Mouse (Mus musculus) neural tube, embryonic 13.5 days (tissue): Measurements from ENCODE around the gene Lrig2. TPM values are rescaled to one million over a fixed set of nuclear protein-coding genes. Genes with fewer than 3 reads are reported as not detected.

ENCODE experiments used
- ATAC-seq: fragments of 200-750 bp; cut with Nextera tagmentation; 2 replicates; pipeline ENCODE4 v1.8.0; 2017; ENCODE audit warnings: low read depth, mild to moderate bottlenecking, moderate TSS enrichment, moderate library complexity
- H3K27ac ChIP-seq: fragments of 300-500 bp; sonication (generic); replicated peaks from 2 replicates; pipeline ENCODE4 v1.5.1; 2015; ENCODE audit warnings: moderate library complexity, mild to moderate bottlenecking, inconsistent platforms
- H3K27me3 ChIP-seq: fragments of 300-500 bp; sonication (generic); 2 replicates; pipeline ENCODE4 v1.6.1; 2015; ENCODE audit warnings: mild to moderate bottlenecking, inconsistent platforms
- H3K36me3 ChIP-seq: fragments of 300-500 bp; sonication (generic); 2 replicates; pipeline ENCODE4 v1.6.1; 2015; ENCODE audit warnings: mild to moderate bottlenecking, inconsistent platforms
- H3K4me1 ChIP-seq: fragments of 300-500 bp; sonication (generic); replicated peaks from 2 replicates; pipeline ENCODE4 v1.6.1; 2015; ENCODE audit warnings: inconsistent platforms
- H3K4me2 ChIP-seq: fragments of 300-500 bp; sonication (generic); 2 replicates; pipeline ENCODE4 v1.6.1; 2015; ENCODE audit warnings: inconsistent platforms, mild to moderate bottlenecking, moderate library complexity
- H3K4me3 ChIP-seq: fragments of 300-500 bp; sonication (generic); 2 replicates; pipeline ENCODE4 v1.5.1; 2015; ENCODE audit warnings: mild to moderate bottlenecking, inconsistent platforms
- H3K9ac ChIP-seq: fragments of 300-500 bp; sonication (generic); 2 replicates; pipeline ENCODE4 v1.6.1; 2015; ENCODE audit warnings: moderate library complexity, mild to moderate bottlenecking, inconsistent platforms
- H3K9me3 ChIP-seq: fragments of 300-500 bp; sonication (generic); 2 replicates; pipeline ENCODE4 v1.6.1; 2016; ENCODE audit warnings: inconsistent platforms
- WGBS: fragments of 180-500 bp; shearing (Covaris S2); methylation state at CpG from one replicate; pipeline ENCODE4 v1.1.7; 2015; 5-methylcytosine and 5-hydroxymethylcytosine counted together
- polyA plus RNA-seq: library from polyadenylated mRNA; unstranded; fragments of >200 nt; fragmentation: Nextera tagmentation; extraction: Ambion mirVana; gene quantifications from 2 replicates; pipeline ENCODE4 v1.2.1, GENCODE M21; 2015

Gene Lrig2
- polyA plus RNA-seq, 1 experiment from 2014 or later: 29.3 TPM

DNA sequence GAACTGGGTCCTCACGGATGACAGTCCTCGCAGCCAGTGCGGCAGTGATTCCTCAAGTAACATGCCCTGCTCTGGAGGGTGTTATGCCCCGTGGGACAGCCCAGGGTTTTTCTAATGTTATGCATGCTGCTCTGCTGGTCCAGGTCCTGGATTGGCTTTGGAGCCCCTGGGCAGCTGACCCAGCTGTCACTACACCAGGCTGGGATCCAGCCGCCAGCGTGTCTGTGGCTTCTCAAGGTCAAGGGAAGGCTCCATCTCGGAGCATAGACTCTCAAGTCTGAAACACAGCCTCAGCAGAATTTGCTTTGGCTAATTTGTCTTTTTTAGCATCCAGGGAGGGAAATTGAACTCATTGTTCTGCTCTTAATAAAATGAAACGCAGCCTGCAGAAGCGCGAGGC lies 121.6 kb downstream of the Lrig2 start:
- Histone ChIP-seq H3K4me2 (no peak overlapping the region), H3K9ac (peak overlapping the region; percentile 43; the same call in 1 of the 2 replicates), H3K27me3 (no peaks in the 10 kb centered on the region), H3K4me3 (no peak overlapping the region), H3K27ac (peak overlapping the region; percentile 68), H3K4me1 (peaks cover 25% of the 10 kb centered on the region), H3K36me3 (no peaks in the 10 kb centered on the region), H3K9me3 (no peaks in the 10 kb centered on the region)
- WGBS: 46% methylated on average over 10 of the region's 10 CpGs
- peak; percentile 56; the same call in 1 of the 2 replicates for ATAC-seq

DNA sequence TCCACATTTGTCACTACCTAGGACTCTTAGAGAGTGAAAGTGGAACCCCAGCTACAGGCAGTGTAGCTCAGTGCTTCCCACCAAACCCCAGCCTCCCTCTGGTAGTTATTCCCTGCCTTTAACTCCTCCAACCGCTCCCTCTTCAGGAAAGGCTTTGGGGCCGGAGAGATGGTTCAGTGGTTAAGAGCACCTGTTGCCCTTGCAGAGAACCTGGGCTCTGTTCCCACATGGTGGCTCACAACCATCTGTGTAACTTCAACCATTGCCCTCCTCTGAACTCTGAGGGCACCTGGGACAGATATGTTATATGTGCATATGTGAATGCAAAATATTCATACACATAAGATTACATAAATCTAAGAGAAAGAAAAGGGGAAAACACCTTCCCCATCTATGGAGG lies 122.3 kb downstream of the Lrig2 start:
- no peak overlapping the region for H3K4me3 ChIP-seq
- H3K36me3 ChIP-seq: no peaks in the 10 kb centered on the region
- ATAC-seq: no peak
- H3K4me2 ChIP-seq: no peak overlapping the region
- no peaks in the 10 kb centered on the region for H3K27me3 ChIP-seq
- H3K9me3 ChIP-seq: no peaks in the 10 kb centered on the region
- H3K9ac ChIP-seq: no peak overlapping the region
- H3K4me1 ChIP-seq: peaks cover 25% of the 10 kb centered on the region
- 87% methylated on average over 2 of the region's 2 CpGs for WGBS
- peak overlapping the region; percentile 68; the same call in 1 of the 2 replicates for H3K27ac ChIP-seq

DNA sequence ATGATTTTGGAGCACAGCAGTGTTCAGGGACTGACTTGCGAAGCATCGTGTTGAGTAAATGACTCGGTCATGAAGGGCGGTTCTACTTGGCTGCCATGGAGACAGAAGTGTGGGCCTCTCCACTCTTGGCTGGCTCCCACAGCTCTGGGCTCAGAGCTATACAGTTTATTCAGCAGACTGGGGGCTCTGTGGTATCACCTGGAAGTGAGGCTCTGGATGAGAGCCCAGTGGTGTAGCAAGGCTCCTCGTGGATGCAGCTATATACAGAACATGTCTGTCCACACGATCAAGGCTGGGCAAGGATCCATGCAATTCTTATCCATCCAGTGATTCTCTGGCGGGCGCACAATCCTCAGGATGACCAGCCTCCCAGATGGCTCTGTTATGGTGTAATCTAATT lies 126.1 kb downstream of the Lrig2 start:
- no peak overlapping the region for H3K27ac ChIP-seq
- no peak overlapping the region for H3K4me2 ChIP-seq
- no peak for ATAC-seq
- H3K36me3 ChIP-seq: no peaks in the 10 kb centered on the region
- no peak overlapping the region for H3K4me3 ChIP-seq
- H3K9ac ChIP-seq: no peak overlapping the region
- H3K9me3 ChIP-seq: no peaks in the 10 kb centered on the region
- no peaks in the 10 kb centered on the region for H3K27me3 ChIP-seq
- 80% methylated on average over 8 of the region's 8 CpGs for WGBS
- peaks cover 27% of the 10 kb centered on the region for H3K4me1 ChIP-seq

DNA sequence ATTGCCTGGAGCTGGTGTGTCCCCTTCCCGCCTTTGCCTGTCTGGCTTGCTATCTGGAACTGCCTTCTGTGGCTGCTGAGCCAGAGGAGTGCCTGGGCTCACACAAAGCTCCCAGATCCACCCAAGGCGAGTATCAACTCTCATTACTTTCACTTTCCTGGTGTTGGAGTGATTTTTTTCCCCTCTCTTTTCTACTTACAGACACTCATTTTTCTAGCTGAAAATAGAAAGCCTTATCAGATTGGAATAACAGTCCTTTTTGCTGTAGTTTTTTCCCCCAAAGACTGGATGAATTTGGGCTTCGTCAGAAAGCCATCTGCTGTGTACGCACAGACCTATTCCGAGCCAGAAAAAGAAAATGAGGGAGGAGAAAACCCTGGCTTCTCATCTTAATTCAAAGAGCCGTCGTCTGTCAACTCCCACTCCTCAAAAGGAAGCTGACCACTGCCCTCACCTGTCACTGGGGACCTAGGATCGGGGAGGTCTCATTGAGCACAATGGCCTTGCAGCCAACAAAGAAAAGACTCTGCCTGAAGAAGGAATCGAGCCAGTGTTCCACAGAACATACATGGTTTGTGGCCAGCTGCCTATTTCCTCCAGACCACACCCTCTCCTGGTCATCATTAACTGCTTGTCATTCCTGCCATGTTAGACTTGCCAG lies 127.9 kb downstream of the Lrig2 start:
- ATAC-seq: no peak
- no peak overlapping the region for H3K27ac ChIP-seq
- H3K4me3 ChIP-seq: no peak overlapping the region
- no peak overlapping the region for H3K9ac ChIP-seq
- WGBS: 65% methylated on average over 9 of the region's 9 CpGs
- no peaks in the 10 kb centered on the region for H3K27me3 ChIP-seq
- no peak overlapping the region for H3K4me2 ChIP-seq
- H3K9me3 ChIP-seq: no peaks in the 10 kb centered on the region
- H3K4me1 ChIP-seq: peaks cover 11% of the 10 kb centered on the region
- no peaks in the 10 kb centered on the region for H3K36me3 ChIP-seq

DNA sequence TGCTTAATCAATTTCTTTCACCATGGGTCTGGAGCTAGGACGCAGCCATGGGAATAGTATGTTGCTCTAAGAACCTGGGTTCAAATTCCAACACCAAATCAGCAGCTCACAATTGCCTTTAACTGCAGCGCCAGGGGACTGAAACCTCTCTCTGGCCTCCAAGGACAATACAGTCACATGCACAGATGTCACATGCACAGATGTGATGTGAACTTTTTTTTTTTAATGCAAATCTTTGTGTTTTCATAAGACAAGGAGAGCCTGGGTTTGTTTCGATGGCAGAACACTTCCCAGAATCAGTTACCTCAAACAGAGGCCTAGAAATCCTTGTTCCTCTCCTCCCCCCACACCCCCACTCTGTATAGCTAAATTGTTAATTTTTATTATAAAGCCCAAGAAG lies 133.5 kb downstream of the Lrig2 start:
- Histone ChIP-seq H3K4me3 (no peak overlapping the region), H3K27ac (no peak overlapping the region), H3K9me3 (no peaks in the 10 kb centered on the region), H3K36me3 (no peaks in the 10 kb centered on the region), H3K4me1 (no peaks in the 10 kb centered on the region), H3K9ac (no peak overlapping the region), H3K27me3 (no peaks in the 10 kb centered on the region), H3K4me2 (no peak overlapping the region)
- ATAC-seq: no peak
- WGBS: 75% methylated on average over 3 of the region's 3 CpGs

DNA sequence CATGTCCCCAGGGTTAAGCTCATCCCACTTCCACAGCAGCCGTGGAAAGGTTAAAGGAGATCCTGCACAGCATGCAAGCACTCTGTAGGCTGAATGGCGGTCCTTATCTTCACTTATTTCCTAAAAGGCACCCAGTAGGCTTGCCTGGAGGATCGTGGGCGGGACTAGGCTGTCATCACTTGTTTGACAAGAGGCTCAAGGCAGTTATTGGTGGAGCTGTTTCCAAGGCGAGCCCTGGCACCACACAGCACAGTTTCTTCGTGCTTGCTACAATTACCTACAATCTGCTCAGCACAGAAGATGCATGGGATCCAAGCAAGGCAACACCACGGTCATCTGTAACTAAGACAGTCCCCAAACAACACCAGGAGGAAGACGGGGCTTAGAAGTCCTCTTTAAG lies 137.8 kb downstream of the Lrig2 start:
- Histone ChIP-seq H3K9ac (no peak overlapping the region), H3K36me3 (no peaks in the 10 kb centered on the region), H3K4me1 (no peaks in the 10 kb centered on the region), H3K27ac (no peak overlapping the region), H3K9me3 (no peaks in the 10 kb centered on the region), H3K27me3 (no peaks in the 10 kb centered on the region), H3K4me3 (no peak overlapping the region), H3K4me2 (no peak overlapping the region)
- 80% methylated on average over 8 of the region's 8 CpGs for WGBS
- ATAC-seq: no peak

DNA sequence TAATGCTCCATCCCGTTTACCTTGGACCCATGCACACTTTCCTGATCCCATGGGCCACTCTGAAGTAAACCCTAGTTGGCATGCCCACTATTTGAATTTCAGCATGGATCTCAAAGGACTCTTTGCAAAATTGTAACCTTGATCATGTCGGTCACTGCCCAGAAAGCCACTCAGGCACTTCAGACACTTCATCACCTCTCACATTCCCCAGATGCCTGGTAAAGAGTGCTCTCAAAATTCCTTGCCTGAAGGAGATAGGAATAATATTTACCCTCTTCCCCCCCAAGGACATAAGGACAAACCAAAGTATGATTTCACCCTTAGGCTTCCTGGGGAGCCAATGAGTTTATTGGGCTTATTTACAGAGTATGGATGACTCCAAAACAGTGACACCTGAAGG lies 139.3 kb downstream of the Lrig2 start:
- Histone ChIP-seq H3K4me3 (no peak overlapping the region), H3K4me2 (no peak overlapping the region), H3K27ac (no peak overlapping the region), H3K9me3 (no peaks in the 10 kb centered on the region), H3K36me3 (no peaks in the 10 kb centered on the region), H3K4me1 (peaks cover 9% of the 10 kb centered on the region), H3K9ac (no peak overlapping the region), H3K27me3 (no peaks in the 10 kb centered on the region)
- no peak for ATAC-seq
- WGBS: 88% methylated on average over 2 of the region's 2 CpGs

DNA sequence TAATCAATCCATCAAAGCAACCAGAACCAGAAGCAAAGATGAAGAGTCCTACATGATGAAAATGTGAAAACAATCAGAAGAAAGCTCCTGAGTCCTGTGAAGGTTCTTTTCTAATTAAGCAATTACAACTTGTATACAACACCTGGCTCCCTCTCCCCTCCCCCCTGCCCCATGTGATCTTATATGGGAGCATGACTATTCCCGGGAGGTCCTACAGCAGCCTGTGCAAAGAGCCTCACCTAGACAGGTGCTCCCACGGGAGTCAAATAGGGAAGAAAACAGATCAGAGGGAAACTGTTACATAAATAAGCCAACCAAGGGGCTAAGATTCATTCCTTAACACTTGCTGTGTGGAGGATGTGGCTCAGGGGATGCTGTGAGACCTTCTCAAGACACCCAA lies 143.8 kb downstream of the Lrig2 start:
- H3K9ac ChIP-seq: no peak overlapping the region
- H3K4me2 ChIP-seq: no peak overlapping the region
- no peaks in the 10 kb centered on the region for H3K36me3 ChIP-seq
- peaks cover 16% of the 10 kb centered on the region for H3K4me1 ChIP-seq
- H3K4me3 ChIP-seq: no peak overlapping the region
- no peak for ATAC-seq
- H3K27ac ChIP-seq: no peak overlapping the region
- peaks cover 8% of the 10 kb centered on the region; the same call in 1 of the 2 replicates for H3K27me3 ChIP-seq
- no peaks in the 10 kb centered on the region for H3K9me3 ChIP-seq
- 85% methylated on average over 2 of the region's 2 CpGs for WGBS

DNA sequence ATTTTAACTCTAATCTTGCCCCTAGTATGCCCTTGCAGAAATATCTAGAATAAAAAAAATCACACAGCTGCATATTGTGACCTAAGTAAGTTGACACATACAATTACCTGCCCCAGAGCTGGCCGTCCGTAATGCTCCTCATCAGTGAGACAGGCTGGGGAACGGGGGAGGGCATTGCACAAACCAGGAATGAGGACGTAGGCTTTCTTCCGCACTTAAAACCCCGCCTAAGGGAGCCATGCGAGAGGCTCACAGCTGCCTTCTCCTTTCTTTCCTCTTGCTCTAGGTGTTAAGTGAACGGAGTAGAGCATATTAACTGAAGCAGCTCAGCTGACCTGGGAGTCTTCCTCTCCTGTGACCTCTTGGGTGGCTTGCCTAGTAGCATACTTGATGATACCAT lies 149.9 kb downstream of the Lrig2 start:
- no peak for ATAC-seq
- Histone ChIP-seq H3K36me3 (no peaks in the 10 kb centered on the region), H3K9me3 (no peaks in the 10 kb centered on the region), H3K9ac (no peak overlapping the region), H3K27ac (no peak overlapping the region), H3K27me3 (peaks cover 44% of the 10 kb centered on the region), H3K4me3 (no peak overlapping the region), H3K4me2 (no peak overlapping the region), H3K4me1 (0 out of 2 replicates have a peak, but pooled peaks cover 3% of the 10 kb centered on the region)
- WGBS: 69% methylated on average over 8 of the region's 8 CpGs

DNA sequence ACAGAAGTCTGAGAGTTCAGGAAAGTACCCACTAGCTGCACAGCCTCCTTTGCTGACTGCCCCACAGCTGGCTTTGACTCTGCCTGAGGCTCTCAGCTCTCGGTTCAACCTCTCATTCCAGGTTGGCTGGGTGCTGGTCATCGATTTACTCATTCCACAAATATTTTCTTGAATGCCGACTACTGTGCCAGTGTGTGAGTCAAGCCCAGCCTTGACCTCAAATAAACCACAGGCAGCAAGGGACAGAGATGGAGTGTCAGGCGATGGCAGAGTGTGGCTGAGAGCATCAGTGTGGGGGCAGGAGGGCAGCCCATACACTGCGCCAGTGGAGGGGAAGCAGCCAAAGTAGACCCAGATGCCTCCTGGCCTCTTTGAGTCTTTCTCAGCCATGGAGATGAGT lies 151.4 kb downstream of the Lrig2 start:
- ATAC-seq: no peak
- Histone ChIP-seq H3K4me1 (no peaks in the 10 kb centered on the region), H3K27ac (no peak overlapping the region), H3K9ac (no peak overlapping the region), H3K4me2 (no peak overlapping the region), H3K4me3 (no peak overlapping the region), H3K9me3 (no peaks in the 10 kb centered on the region), H3K27me3 (peaks cover 58% of the 10 kb centered on the region), H3K36me3 (no peaks in the 10 kb centered on the region)
- WGBS: 83% methylated on average over 5 of the region's 5 CpGs

DNA sequence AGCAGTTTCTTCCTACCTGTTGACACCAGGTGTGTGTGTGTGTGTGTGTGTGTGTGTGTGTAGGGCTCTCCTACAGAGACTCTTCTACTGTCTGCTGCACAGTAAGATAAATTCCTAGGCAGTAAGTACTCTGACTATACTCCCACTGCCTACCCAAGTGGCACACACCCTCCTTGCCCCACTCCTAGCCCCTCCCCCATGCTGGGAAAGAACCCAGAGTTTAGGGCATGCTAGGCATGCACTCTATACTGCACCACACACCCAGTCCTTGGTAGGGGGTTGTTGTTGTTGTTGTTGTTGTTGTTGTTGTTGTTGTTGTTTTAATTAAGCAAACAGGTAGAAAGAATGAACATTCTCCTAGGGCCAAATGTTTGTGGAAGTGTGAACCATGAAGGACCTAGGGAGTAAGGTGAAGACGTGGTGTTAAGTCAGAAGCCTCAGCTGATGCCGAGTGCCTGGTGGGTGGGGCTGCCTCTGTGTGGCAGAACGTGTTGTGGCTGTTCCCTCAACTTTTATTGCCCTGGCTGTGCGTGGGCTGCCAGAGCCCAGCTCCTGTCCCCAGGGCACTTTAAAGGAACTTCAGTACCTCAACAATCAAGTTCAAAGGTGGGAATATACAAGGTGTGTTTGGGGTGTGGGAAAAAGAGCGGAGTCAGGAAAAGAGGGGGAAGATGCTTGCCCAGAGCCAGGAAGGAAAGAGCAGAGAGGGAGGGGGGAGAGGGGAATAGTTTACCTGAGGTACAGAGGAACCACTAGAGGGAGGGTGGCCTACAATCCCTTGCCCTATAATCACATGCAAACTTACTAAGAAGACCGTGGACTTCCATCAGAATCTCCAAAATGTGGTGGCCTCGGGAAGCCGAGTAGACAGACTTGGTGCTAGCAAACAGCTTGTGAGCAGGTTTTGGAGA lies 152.2 kb downstream of the Lrig2 start:
- no peak for ATAC-seq
- H3K4me1 ChIP-seq: no peaks in the 10 kb centered on the region
- no peak overlapping the region for H3K9ac ChIP-seq
- no peak overlapping the region for H3K27ac ChIP-seq
- peaks cover 67% of the 10 kb centered on the region for H3K27me3 ChIP-seq
- H3K36me3 ChIP-seq: no peaks in the 10 kb centered on the region
- WGBS: 49% methylated on average over 8 of the region's 8 CpGs
- H3K4me2 ChIP-seq: no peak overlapping the region
- no peak overlapping the region for H3K4me3 ChIP-seq
- H3K9me3 ChIP-seq: no peaks in the 10 kb centered on the region

DNA sequence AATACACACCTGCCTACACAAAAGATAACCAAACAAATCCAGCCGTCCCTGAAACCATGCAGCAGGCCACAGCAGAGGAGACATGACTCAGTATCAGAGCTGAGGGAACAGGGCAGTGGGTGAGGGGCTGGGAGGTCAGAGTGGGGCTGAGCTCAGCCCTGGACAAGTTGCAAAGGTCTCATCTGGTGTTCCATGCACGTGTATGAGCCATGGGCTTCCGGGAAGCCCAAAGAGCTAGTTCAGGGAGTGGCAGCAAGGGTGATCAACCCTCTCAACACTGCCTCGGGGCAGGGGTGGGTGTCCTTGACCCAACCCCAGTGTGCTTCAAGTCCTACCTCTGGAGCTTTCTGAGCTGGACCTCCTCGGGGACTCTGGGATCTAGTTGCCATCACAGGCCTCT lies 153.0 kb downstream of the Lrig2 start:
- no peaks in the 10 kb centered on the region for H3K36me3 ChIP-seq
- 77% methylated on average over 5 of the region's 5 CpGs for WGBS
- ATAC-seq: no peak

More for the DNA sequence above, 153.0 kb downstream of the Lrig2 start:
- no peaks in the 10 kb centered on the region for H3K9me3 ChIP-seq
- no peak overlapping the region for H3K27ac ChIP-seq
- no peak overlapping the region for H3K4me2 ChIP-seq
- peaks cover 63% of the 10 kb centered on the region for H3K27me3 ChIP-seq
- H3K4me1 ChIP-seq: no peaks in the 10 kb centered on the region
- H3K4me3 ChIP-seq: no peak overlapping the region
- no peak overlapping the region for H3K9ac ChIP-seq
